Mouse (Mus musculus) liver, adult 2 months (tissue): ENCODE measurements at regions not wholly inside any gene's neighbourhood (a gene's known extent, or its start where the extent isn't known, plus 50 kb on each side); places are given as distances from the start of the nearest gene placed in this dataset.
A peak's percentile ranks its signal among the peaks of the same experiment; 100 is the strongest.

Experiments used
- DNase-seq: peaks from one replicate; pipeline ENCODE4 v3.0.0-alpha.2; 2011; ENCODE audit warnings: low read depth, low spot score; ENCODE audit errors: extremely low read depth
- H3K27ac ChIP-seq: fragments of 200-500 bp; replicated peaks from 2 replicates; pipeline ENCODE4 v1.5.1; 2012; ENCODE audit warnings: low read depth, mild to moderate bottlenecking, control low read depth, inconsistent platforms, low read length; ENCODE audit not compliant: insufficient read depth
- H3K27me3 ChIP-seq: fragments of 200-500 bp; 2 replicates; pipeline ENCODE4 v1.6.1; 2012; ENCODE audit warnings: mild to moderate bottlenecking, moderate library complexity, low read length, inconsistent platforms; ENCODE audit not compliant: control insufficient read depth, insufficient read depth
- H3K36me3 ChIP-seq: fragments of 200-500 bp; 2 replicates; pipeline ENCODE4 v1.6.1; 2012; ENCODE audit warnings: low read length, inconsistent platforms; ENCODE audit not compliant: control insufficient read depth, insufficient read depth
- H3K4me1 ChIP-seq: fragments of 200-500 bp; 2 replicates; pipeline ENCODE4 v1.6.1; 2011; ENCODE audit warnings: low read length; ENCODE audit not compliant: control insufficient read depth, insufficient read depth
- H3K4me3 ChIP-seq: fragments of 200-500 bp; 2 replicates; pipeline ENCODE4 v1.5.1; 2011; ENCODE audit warnings: low read depth, mild to moderate bottlenecking, control low read depth, low read length, moderate library complexity; ENCODE audit not compliant: insufficient read depth
- H3K79me2 ChIP-seq: fragments of 200-500 bp; 2 replicates; pipeline ENCODE4 v1.6.1; 2012; ENCODE audit warnings: inconsistent platforms, mild to moderate bottlenecking, low read length, moderate library complexity; ENCODE audit not compliant: control insufficient read depth, insufficient read depth
- H3K9ac ChIP-seq: fragments of 200-500 bp; 2 replicates; pipeline ENCODE4 v1.6.1; 2012; ENCODE audit warnings: low read depth, mild to moderate bottlenecking, control low read depth, inconsistent platforms, low read length
- CTCF ChIP-seq: fragments of 200-500 bp; IDR thresholded peaks from 2 replicates; pipeline ENCODE4 v1.5.1; 2011; ENCODE audit warnings: low read depth, low read length, control low read depth
- POLR2A ChIP-seq: fragments of 200-500 bp; IDR thresholded peaks from 2 replicates; pipeline ENCODE4 v1.6.1; 2011; ENCODE audit warnings: low read length, control low read depth; ENCODE audit not compliant: insufficient read depth; ENCODE audit errors: extremely low read depth
- WGBS: fragments of 180-500 bp; shearing (Covaris S2); methylation state at CpG from one replicate; pipeline ENCODE4 v1.1.7; 2018; 5-methylcytosine and 5-hydroxymethylcytosine counted together

GRCm38 (mm10) chr4:55134339-55134738 lies 189.5 kb downstream of the Zfp462 start:
- Histone ChIP-seq H3K27ac (no peak overlapping the region), H3K36me3 (no peaks in the 10 kb centered on the region), H3K79me2 (no peaks in the 10 kb centered on the region), H3K27me3 (no peaks in the 10 kb centered on the region), H3K4me3 (no peak overlapping the region), H3K4me1 (no peaks in the 10 kb centered on the region), H3K9ac (no peak overlapping the region)
- DNase-seq = no peak
- 92% methylated on average over 4 of the region's 4 CpGs for WGBS
- TF ChIP-seq CTCF (no peak), POLR2A (no peak)

- Histone ChIP-seq H3K4me1 (no peaks in the 10 kb centered on the region), H3K27ac (no peak overlapping the region), H3K9ac (no peak overlapping the region), H3K4me3 (no peak overlapping the region), H3K36me3 (no peaks in the 10 kb centered on the region), H3K27me3 (no peaks in the 10 kb centered on the region), H3K79me2 (no peaks in the 10 kb centered on the region)
- TF ChIP-seq POLR2A = no peak
- TF ChIP-seq CTCF = no peak
- 81% methylated on average over 4 of the region's 4 CpGs for WGBS
- no peak for DNase-seq
Observed at GRCm38 (mm10) chr4:55134791-55135190, 189.9 kb downstream of the Zfp462 start.

GRCm38 (mm10) chr4:55136283-55136682 lies 191.4 kb downstream of the Zfp462 start:
- Histone ChIP-seq H3K36me3 (no peaks in the 10 kb centered on the region), H3K4me1 (peaks cover under 1% of the 10 kb centered on the region; the same call in 1 of the 2 replicates), H3K4me3 (no peak overlapping the region), H3K79me2 (no peaks in the 10 kb centered on the region), H3K27me3 (no peaks in the 10 kb centered on the region), H3K9ac (no peak overlapping the region), H3K27ac (no peak overlapping the region)
- 45% methylated on average over 9 of the region's 9 CpGs for WGBS
- no peak for DNase-seq
- TF ChIP-seq POLR2A = no peak
- no peak for TF ChIP-seq CTCF

- Histone ChIP-seq H3K27me3 (no peaks in the 10 kb centered on the region), H3K9ac (no peak overlapping the region), H3K79me2 (no peaks in the 10 kb centered on the region), H3K27ac (no peak overlapping the region), H3K4me1 (peaks cover 13% of the 10 kb centered on the region), H3K4me3 (no peak overlapping the region), H3K36me3 (no peaks in the 10 kb centered on the region)
- TF ChIP-seq POLR2A (no peak), CTCF (no peak)
- WGBS = 92% methylated on average over 2 of the region's 2 CpGs
- no peak for DNase-seq
Observed at GRCm38 (mm10) chr4:55137781-55138394, 193.0 kb downstream of the Zfp462 start.

- TF ChIP-seq CTCF = no peak
- TF ChIP-seq POLR2A = no peak
- Histone ChIP-seq H3K79me2 (no peaks in the 10 kb centered on the region), H3K27me3 (no peaks in the 10 kb centered on the region), H3K9ac (no peak overlapping the region), H3K4me1 (peaks cover 13% of the 10 kb centered on the region), H3K27ac (no peak overlapping the region), H3K36me3 (no peaks in the 10 kb centered on the region), H3K4me3 (no peak overlapping the region)
- DNase-seq = peak; percentile 24
Observed at GRCm38 (mm10) chr4:55141317-55141716, 196.5 kb downstream of the Zfp462 start.

- Histone ChIP-seq H3K9ac (no peak overlapping the region), H3K4me1 (peaks cover 13% of the 10 kb centered on the region), H3K27ac (no peak overlapping the region; the same call in 1 of the 2 replicates), H3K79me2 (no peaks in the 10 kb centered on the region), H3K27me3 (no peaks in the 10 kb centered on the region), H3K36me3 (no peaks in the 10 kb centered on the region), H3K4me3 (no peak overlapping the region)
- DNase-seq = peak; percentile 82
- WGBS = 40% methylated on average over 8 of the region's 8 CpGs
- TF ChIP-seq POLR2A (no peak), CTCF (no peak)
Observed at GRCm38 (mm10) chr4:55141923-55142732, 197.3 kb downstream of the Zfp462 start.
